Mouse (Mus musculus): Measurements from ENCODE around the gene Ptrh2.

DNA sequence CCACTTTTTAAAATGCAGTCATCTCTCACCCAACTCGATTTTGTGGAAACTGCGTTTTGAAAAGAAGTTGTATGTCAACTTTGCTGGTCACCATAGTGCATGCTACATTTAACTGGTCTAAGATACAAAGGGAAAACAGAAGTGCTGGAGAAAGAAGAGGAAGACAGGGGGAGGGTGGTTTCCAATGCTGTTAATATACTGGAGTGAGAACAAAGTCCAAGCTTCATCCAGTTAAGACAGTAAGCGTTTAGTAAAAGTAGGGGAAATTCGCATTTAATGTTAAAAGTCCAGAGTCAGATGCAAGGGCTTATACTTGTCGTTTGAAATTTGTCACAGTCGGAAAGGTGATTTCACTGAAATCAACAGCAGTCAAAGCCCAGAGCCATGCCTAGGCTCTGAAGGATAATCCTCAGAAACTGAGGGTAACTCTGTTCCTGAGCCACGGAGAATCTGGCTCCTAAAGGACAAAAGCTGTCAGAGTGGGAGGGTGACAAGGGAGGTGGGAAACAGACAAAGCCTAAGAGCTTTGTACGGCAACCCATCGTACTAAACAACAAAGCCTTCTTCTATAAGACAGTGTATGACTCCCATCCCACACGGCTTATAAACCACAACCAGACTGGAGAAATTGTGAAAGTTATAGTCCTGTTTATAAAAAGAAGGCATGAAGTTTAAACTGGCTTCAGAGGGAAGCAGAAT, 50.6 kb downstream of the Ptrh2 start:
- TF ChIP-seq CTCF (IDR thresholded peaks at IDR 0.05; ENCODE audit: low read depth) = no peak
- no peak for TF ChIP-seq EP300 (IDR thresholded peaks at IDR 0.05; ENCODE audit: low read depth)
